Mouse (Mus musculus): ENCODE measurements at regions not wholly inside any gene's neighbourhood (a gene's known extent, or its start where the extent isn't known, plus 50 kb on each side); places are given as distances from the start of the nearest gene placed in this dataset.

DNA sequence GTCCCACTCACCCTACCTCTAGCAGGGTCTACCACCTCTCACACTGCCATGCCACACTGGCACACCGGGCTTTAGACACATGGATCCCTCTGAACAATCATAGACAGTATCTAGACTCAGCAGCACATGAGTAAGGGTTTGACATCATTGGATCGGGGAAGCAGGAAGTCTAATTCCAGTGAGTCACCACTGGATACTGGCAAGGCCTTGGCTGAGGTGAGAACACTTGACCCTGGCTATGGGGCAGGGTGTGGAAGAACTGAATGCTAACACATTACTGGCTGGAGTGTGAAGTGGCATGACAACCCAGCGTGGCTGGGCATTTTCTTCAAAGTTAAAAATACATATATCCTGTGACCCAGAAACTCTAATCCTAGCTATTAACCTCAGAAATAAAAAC lies 114.4 kb downstream of the H2afy start:
- intact Hi-C loops (cut with DNase I), result no loop called here
- DNase-seq, result no peak

DNA sequence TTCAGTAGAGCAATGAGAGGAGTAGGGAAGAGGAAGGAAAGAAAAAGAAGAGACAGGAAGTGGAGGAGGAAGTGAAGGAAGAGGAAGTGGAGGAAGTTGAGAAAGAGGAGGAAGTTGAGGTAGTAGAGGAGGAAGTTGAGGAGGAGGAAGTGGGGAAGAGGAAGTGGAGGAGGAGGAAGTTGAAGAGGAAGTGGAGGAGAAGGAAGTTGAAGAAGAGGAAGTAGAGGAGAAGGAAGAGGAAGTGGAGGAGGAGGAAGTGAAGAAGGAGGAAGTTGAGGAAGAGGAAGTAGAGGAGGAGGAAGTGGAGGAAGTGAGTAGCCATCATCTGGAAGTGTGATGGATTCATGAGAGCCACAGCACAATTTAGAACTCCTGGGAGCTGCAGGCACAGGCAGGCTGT lies 122.2 kb downstream of the H2afy start:
- intact Hi-C loops (cut with DNase I), result no loop called here

DNA sequence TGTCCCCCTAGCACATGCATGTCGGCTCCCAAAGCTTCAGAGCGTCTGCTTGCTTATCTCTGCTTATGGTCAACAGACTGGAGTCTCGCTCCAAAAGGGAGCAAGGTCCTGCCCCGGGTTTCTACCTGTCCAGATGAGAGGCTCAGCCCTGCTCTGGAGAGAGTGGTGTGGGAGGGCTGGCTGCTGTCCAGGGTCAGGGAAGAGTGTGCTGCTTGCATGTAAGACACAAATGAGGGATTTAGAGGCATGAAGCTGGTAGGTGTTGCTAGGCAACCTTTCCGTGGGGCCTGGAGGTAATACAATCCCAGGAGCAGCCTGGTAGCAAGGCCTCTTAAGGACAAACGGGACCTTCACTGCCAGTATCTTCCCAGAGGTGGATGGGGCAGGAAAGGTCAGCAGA lies 125.7 kb downstream of the H2afy start:
- intact Hi-C loops (cut with DNase I), result no loop called here
- no peak for DNase-seq

More for the DNA sequence above, 122.2 kb downstream of the H2afy start:
- no peak for DNase-seq

GRCm38 (mm10) chr13:56006827-56007226 lies 129.3 kb downstream of the H2afy start:
- no peak for DNase-seq
- intact Hi-C loops (cut with DNase I), result no loop called here

DNA sequence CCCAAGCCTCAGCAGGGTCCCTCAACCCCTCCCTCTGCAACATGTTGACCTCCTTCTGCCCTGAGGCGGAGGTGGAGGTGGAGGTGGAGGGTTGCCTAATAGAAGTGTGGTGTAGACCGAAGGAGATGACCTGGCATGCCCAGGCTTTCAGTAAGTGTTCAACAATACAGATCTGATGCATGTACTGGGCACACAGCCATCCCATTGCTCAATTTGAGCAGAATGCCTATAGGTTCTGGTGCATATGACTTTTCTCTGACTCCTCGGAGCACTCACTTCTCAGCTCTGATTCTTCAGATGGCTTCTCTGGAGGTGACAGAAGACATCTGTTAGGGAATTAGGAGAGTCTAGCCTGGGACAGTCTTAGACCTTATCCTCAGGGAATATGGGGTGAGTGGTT lies 130.4 kb downstream of the H2afy start:
- intact Hi-C loops (cut with DNase I), result no loop called here

DNA sequence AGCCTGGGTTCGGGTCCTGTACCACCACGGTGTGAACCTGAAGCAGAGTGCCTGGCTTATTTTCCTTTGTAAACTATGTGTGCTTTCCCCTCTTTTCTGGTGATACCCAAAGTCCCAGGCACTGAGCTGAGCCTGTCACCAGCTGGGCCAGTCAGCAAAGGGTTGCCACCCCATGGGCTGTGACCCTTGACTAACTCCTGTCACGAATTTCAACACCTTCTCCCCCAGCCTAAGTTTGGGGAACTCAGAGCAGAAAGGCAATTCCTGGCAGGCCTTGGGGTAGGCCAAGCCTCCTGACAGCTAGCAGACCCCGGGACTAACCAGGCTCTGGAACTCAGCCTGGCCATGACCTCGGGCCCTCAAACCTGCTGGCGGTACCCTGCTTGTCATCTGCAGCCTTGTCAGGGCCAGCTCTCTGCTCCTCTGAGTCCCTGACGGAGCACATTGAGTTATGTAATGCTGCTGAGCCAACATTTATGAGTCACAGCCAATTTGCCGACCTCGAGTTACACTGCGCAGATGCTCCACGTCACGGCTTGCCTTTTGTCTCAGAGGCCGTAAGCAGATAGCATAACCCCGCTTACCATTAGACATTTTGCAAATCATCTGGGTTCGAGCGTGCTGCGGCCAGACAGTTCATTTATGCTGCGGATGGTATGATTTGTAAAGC lies 132.3 kb downstream of the H2afy start:
- DNase-seq, result peak; percentile 53
- intact Hi-C loops (cut with DNase I), result no loop called here

More for the DNA sequence above, 130.4 kb downstream of the H2afy start:
- no peak for DNase-seq

GRCm38 (mm10) chr13:55995255-55995654 lies 140.9 kb downstream of the H2afy start:
- intact Hi-C loops (cut with DNase I), result no loop called here
- no peak for DNase-seq

- no peak for DNase-seq
- intact Hi-C loops (cut with DNase I), result no loop called here
Measured at GRCm38 (mm10) chr13:55994460-55994859, 141.7 kb downstream of the H2afy start.

GRCm38 (mm10) chr13:55992699-55993098 lies 143.5 kb downstream of the H2afy start:
- intact Hi-C loops (cut with DNase I), result no loop called here
- no peak for DNase-seq

GRCm38 (mm10) chr13:55991216-55991615 lies 144.9 kb downstream of the H2afy start:
- intact Hi-C loops (cut with DNase I), result no loop called here
- no peak for DNase-seq

DNA sequence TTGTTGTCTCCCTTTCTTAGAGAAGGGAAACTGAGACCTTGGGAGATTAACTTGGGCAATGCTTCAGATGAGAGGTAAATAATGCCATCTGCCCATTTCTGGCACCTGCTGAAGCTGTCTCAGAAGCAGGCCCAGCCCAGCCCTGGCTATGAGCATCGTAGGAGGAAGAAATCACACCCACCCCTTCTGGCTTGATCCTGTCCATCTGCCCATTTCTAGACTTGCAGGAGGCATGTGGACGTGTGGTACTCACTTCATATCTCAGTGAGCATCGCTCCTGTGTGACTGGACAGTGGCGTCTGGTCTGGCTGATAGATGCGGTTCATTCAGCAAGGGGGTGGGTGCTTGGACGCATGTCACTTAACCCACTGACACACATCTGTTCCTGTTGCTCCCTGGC lies 146.0 kb downstream of the H2afy start:
- no peak for DNase-seq
- intact Hi-C loops (cut with DNase I), result no loop called here

DNA sequence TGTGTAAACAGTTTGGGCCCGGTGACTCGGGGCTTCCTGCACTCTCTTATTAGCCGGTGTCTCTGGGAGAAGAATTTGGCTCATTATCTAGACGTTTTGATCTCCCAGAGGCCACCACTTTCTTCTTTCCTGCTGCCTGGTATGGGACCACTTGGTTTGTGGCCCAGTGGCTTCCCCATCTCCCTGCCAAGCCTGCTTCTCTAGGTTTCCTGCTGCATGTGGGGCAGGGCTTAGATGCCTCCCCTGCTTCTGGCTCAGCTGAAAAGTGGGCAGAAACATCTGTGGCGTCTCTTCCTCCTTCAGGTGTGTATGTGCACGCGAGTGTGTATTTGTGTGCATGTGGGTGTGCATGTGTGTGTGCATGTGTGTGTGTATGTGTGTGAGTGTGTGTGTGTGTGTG lies 146.8 kb downstream of the H2afy start:
- no peak for DNase-seq
- intact Hi-C loops (cut with DNase I), result no loop called here

- DNase-seq, result no peak
- intact Hi-C loops (cut with DNase I), result no loop called here
Measured at GRCm38 (mm10) chr13:55985396-55985795, 149.4 kb upstream of the Pitx1 start.

GRCm38 (mm10) chr13:55984772-55985171 lies 148.8 kb upstream of the Pitx1 start:
- intact Hi-C loops (cut with DNase I), result no loop called here
- DNase-seq, result no peak

DNA sequence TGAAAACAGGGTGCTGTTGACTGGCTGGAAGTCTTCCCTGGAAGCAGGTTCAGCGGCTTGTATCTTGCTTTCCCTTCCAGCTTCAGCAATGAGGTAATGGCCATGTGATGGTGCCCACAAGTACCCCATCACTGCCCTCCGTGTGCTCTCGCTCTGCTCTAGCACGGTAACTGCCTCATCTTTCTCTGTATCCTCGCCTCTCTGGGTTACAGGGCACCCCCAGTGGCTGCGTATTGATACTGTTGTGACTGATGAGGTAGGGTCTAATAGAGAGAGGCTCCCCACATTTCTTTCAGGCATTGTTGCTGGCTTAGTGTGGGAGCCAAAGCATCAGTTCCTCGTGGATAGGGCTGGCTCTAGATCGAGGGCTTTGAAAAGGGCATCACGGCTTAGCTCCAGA lies 147.9 kb upstream of the Pitx1 start:
- DNase-seq, result no peak
- intact Hi-C loops (cut with DNase I), result no loop called here

- no peak for DNase-seq
- intact Hi-C loops (cut with DNase I), result no loop called here
Measured at GRCm38 (mm10) chr13:55981041-55981440, 145.0 kb upstream of the Pitx1 start.

GRCm38 (mm10) chr13:55977902-55978301 lies 141.9 kb upstream of the Pitx1 start:
- no peak for DNase-seq
- intact Hi-C loops (cut with DNase I), result no loop called here

DNA sequence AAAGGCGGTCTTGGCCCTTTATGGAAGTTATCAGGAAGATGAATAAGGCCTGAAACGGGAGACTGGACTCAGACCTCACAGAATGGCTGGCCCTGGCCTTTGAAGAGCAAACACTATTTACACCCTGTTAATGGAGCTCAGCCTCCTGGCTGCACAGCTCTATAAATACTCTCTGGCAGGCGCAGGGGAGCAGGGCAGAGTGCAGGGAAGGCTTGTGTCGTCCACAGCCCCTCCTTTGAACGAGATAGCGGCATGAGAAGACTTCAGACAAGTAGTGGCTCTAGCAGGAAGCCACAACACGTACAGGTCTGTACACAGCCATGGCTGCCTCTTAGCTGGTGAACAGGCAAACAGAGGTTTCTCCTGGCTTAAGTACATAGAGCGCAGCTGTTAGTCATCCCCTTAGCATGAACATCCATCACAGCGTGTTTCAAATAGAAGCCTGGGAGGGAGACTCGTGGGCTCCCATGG lies 141.0 kb upstream of the Pitx1 start:
- intact Hi-C loops (cut with DNase I), result no loop called here
- DNase-seq, result no peak

GRCm38 (mm10) chr13:55974105-55974504 lies 138.1 kb upstream of the Pitx1 start:
- no peak for DNase-seq
- intact Hi-C loops (cut with DNase I), result no loop called here

DNA sequence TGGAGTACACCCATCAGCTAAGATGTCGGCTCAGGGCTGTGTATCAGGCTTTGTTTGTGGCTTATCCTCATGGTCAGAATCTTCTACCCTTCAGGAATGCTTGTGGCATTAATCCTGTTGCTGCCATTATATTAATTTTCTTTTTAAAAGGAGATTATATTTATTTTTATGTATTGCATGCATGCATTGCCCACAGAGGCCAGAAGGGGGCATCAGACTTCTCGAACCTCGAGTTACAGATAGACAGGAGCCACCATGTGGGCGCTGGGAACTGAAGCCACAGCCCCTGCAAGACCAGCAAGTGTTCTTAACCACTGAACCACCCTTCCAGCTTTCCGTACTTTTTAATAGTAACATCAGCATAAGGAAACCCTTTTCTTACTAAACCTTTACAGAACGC lies 134.7 kb upstream of the Pitx1 start:
- no peak for DNase-seq
- intact Hi-C loops (cut with DNase I), result no loop called here

DNA sequence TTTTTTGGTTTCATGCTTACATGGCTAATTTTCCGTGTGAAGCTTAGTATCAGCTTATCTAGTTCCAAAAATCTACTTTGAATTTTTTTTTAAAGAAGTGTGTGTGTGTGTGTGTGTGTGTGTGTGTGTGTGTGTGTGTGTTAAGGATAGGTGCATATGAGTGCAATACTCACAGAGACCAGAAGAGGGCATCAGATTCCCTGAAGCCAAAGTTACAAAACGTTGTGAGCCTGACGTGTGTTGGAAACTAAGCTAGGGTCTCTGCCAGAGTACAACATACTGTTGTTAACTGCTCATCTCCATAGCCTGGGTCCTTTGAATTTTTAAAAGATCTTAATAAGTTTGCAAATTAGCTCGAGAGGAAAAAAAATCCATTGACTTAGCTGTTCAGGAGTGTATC lies 133.5 kb upstream of the Pitx1 start:
- intact Hi-C loops (cut with DNase I), result loop anchor here (5.0 kb wide), 1 partner anchor 103 kb away; no protein-coding TSS in a partner anchor
- no peak for DNase-seq

DNA sequence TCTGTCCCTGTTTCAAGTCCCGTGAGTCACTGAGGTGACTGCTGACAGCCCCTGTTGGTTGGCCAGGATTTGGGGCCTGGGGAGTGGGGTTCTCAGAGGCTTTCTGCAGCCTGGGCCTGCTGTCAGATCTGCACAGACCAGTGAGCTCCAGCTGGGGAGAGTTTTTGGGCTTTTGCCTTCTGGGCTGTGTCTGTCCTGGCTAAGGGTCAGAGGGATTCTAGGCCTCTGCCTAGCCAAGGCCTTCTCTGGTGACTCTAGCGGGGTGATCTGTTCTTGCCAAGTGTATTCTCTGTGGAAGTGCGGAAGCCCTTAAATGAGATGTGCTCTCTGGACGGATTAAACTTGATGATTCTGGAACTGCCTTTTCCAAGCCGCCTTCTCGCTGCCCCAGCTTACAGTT lies 131.2 kb upstream of the Pitx1 start:
- DNase-seq, result peak; percentile 45 to 65
- intact Hi-C loops (cut with DNase I), result loop anchor here (5.0 kb wide), 1 partner anchor 105 kb away; no protein-coding TSS in a partner anchor

All from gastrocnemius, postnatal 36 days (tissue).